Mouse (Mus musculus) T-cell, adult 66 days (primary cell): Measurements from ENCODE around the gene Timm8a2. TPM values are rescaled to one million over a fixed set of nuclear protein-coding genes. Genes with fewer than 3 reads are reported as not detected.

Experiments
- total RNA-seq, 2 experiments: library from RNA; stranded (reverse); gene quantifications; 3 replicates in 1 of 2; 4 replicates in 1 of 2; pipeline ENCODE4 v1.2.4; 2023

Gene Timm8a2
- total RNA-seq: 1 to 10 TPM; 5.5 to 5.9 TPM

DNA sequence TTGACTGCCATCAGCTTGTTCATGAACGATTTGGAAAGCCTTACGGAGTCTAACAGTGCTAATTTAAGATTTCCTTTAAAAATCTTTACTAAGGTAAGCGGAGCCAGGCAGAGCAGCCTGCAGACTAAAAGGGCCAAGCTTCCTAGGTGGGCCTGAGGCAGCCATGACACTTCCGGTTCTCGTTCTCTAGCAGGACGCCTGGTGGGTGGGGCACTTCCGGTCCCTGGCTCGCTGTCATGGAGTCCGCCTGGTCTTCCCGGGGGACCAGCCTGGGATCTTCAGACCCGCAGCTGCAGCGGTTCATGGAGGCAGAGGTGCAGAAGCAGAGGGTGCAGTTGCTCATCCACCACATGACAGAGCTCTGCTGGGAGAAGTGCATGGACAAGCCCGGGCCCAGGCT lies at the start of gene Timm8a2:
TSS of gene Timm8a2 (plus strand) at position 224 of the 400 bp plus-strand sequence.

Other genes with a start within 250 kb of the Timm8a2 start
- gene Dock9, start 236.8 kb upstream of the Timm8a2 start, total RNA-seq: 10 to 100 TPM; 20.7 to 22.7 TPM
- 100 to 1,000 TPM in 1 of 2 experiments, 10 to 100 TPM in 1; 96.6 to 108 TPM for gene Ubac2, start 156.1 kb upstream of the Timm8a2 start, total RNA-seq
- gene Gpr18, start 118.9 kb upstream of the Timm8a2 start, total RNA-seq: 10 to 100 TPM; 80.0 to 90.3 TPM
- gene Gpr183, start 69.5 kb upstream of the Timm8a2 start, total RNA-seq: 100 to 1,000 TPM; 126 to 147 TPM
- gene Tm9sf2, start 72.4 kb downstream of the Timm8a2 start, total RNA-seq: 10 to 100 TPM; 72.1 to 78.5 TPM
- gene Clybl, start 147.0 kb downstream of the Timm8a2 start, total RNA-seq: 1 to 10 TPM; 8.5 to 9.5 TPM